Mouse (Mus musculus) thymus, postnatal 0 days (tissue): Measurements from ENCODE around the gene Hist2h3c2. TPM values are rescaled to one million over a fixed set of nuclear protein-coding genes. Genes with fewer than 3 reads are reported as not detected.
"Not testable (repeated sequence)": the region's sequence is repeated elsewhere in the genome, so short reads cannot be mapped to it uniquely, and the experiment has no call there.

Experiments
- DNase-seq: peaks from one replicate; pipeline ENCODE4 v3.0.0-alpha.2; 2015; ENCODE audit warnings: low spot score
- polyA plus RNA-seq: library from polyadenylated mRNA; unstranded; fragments of >200 nt; fragmentation: Nextera tagmentation; extraction: Ambion mirVana; gene quantifications from 2 replicates; pipeline ENCODE4 v1.2.1, GENCODE M21; 2015

Hist2h3c2 gene
- polyA plus RNA-seq, 1 experiment from 2014 or later: 47.7 TPM

DNA sequence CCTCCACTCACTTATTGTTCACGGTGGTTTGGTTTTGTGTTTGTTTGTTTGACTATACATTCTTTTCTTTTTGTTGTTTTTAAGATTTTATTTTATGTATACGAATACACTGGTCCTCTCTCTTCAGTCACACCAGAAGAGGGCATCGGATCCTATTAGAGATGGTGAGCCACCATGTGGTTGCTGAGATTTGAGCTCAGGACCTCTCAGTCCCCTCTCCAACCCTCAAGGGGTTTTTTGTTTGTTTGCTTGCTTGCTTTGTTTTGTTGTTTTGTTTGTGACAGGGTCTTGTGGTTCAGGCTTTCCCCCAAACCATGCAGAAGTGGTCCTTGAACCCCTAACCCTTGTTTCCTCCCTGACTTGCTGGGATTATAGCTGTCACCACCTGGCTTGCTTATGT lies 22.7 kb upstream of the Hist2h3c2 start:
- DNase-seq: no peak

DNA sequence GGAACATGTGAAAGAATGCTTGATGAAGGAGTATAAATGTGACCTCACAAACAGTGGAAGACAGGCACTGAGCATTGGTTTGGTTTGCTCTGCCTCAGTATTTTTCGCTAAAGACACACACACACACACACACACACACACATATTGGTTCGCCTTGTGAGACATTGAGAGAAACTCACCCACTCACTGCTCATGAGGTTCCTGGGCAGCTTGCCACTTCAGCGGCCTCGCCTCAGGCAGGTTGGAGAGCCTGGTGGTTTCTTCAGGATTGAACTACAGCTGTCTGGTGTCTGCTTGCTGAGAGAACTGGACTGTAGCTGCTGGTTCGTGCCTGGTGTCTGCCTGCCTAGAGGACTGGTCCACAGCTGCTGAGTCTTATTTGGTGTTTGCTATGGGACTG lies 21.3 kb upstream of the Hist2h3c2 start:
- no peak for DNase-seq

DNA sequence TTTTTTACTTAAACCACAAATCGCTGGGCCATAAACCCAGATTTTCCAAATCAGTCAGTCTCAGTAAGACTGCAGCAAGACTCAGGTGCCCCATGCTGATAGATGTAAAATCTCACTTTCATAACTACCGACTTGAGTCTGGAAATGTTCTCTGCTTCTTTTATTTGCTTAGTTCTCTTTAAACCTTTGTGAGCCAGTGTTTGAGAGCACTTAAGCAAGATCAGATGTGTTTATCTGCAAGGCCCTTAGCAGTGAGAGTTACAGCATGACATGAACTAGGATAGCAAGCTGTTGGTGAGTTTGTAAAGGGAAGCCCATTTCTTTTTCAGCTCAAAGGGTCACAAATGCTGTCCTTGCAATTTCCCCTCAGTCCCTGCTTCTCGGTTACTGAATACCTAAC lies 18.3 kb upstream of the Hist2h3c2 start:
- no peak for DNase-seq

DNA sequence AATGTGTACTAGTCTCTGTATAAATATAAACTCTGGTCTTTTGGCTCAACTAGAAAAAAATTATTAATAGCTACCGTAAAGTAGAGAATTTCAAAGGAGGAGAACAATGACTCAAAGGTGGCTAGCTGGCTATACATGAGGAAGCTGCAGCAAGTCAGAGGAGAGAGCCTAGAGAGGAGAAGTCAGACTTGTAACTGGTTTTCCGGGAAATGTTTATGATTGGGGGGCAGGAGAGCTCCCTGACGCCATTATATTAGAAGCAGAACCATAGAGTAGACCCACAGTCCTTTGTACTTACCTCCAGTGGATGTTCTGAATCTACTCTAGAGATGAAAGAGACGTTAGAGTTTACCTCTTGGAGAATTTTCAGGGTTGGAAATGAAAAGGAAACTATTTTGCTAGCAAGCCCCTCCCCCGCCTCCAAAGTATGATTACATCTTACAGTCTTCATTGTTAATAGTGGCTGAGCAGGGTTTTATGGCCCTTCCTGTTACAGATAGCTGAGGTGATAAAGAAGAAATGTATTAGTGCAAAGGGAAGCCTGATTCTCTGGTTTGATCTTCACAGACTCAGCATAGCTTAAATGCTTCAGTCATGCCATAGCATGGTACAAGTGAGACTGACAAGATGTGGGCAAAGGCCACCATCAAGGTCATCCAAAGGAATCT lies 17.1 kb upstream of the Hist2h3c2 start:
- DNase-seq: no peak

DNA sequence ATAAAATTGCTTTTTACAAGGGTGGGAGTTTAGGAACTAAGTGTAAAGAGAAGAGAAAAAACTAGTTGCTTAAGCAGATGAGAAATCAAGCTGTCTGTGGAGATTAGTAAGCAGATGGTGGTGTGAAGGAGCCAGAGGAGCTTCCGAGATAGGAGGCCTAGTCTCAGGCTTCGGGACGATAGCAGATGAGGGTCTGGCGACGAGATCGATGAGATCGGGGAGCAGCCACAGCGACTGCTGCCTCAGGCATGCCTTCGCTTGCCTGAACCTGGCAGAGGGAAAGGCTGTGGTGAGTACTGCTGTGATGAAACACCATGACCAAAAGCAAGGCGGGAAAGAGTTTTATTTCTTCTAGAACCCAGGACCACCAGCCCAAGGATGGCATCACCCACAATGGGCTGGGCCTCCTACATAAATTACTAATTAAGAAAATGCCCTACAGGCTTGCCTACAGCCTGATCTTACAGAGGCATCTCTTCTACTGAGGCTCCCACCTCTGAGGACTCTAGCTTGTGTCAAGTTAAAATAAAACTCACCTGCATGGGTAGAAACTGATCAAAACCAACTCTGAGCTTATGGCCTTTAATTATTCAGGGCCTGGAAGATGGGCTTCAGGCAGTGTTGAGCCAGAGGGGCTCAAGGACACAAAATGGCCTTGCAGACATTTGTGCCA lies 15.9 kb upstream of the Hist2h3c2 start:
- DNase-seq: no peak

DNA sequence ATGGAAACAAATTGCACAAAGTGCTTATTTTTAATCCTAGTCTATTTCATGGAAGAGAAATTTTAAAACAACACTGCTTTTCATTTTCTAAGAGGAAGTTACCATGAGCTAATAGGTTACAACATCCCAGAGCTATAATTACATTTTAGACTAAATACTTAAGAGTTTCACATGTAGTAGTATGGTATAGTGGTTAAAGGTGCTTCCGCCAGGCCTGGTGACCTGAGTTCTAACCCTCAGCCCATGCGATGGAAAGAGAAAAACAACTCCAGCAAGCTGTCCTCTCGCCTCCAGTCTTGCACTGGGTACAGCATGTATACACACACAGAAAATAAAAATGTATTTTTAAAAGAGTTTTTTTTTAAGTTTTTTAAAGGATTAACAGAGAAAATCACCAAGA lies 12.9 kb upstream of the Hist2h3c2 start:
- DNase-seq: no peak

DNA sequence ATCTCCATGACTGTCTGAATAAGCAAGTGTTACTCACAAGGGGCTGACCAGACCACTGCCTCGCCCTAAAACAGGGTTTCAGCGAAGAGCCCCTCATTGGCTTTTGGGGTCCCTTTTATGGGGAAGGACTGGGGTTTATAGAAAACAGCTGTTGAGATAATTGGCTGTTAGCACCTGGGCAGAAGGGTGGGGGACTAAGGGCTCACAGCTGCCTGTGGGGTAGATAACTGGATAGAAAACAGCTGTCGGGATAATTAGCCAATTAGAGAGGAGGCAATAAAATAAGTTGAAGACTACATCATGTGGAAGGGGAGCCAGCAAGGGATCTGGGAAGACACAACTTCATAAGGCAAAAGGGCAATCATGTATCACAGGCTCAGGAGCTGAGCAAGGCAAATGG lies 12.0 kb upstream of the Hist2h3c2 start:
- DNase-seq: no peak

DNA sequence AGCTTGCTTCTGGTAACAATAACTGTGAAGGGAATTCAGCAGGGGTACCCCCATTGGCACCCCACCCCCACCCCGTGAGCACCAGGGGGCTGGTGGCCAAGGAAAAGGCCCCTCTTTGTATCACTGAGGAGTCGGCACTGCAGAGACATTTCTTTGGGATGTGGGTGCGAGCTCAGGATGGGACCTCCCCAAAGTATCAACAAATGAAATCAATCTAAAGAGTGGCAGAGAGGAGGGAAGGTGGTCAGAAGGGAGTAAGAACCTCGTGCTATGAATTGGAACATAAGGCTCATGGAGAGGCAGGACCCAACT lies 10.1 kb upstream of the Hist2h3c2 start:
- peak; percentile 40 for DNase-seq

DNA sequence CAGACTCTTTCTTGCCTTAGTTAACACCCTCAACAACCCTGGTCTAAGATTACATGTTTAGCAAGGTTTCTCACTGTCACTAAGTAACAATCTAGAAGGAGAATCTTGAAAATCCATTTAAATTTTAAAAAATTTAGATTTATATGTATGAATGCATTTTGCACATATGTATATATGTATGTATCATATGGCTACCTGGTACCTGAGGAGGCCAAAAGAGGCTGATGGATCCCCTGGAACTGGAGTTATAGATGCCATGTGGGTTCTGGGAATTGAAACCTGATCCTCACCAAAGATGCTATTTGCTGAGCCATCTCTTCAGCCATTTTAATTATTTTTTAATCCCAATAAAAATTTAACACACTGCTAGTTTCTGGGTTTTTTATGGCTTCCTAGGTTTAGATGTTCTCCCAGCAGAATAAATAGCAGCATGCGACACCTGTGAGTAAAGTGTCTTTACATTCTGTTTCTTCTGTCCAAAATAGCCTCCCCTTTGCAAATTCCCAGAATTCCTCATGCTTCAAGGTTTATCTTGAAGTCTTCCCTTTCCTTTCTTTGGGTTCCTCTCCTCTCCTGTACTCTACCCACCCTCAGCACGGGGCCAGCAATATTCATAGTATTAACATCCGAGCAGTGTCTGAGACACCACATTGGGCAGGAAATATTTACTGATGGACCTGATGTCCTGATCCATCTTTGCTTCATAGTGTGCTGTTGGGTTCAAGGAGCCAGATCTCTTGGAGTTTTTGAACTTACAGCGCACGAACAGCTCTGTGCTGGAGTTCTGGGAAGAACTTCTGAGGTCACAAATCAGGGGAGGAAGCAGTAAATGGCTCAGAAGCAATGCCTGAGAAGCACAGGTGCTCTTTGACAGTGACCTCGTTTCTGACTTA lies 9.5 kb upstream of the Hist2h3c2 start:
- DNase-seq: no peak

DNA sequence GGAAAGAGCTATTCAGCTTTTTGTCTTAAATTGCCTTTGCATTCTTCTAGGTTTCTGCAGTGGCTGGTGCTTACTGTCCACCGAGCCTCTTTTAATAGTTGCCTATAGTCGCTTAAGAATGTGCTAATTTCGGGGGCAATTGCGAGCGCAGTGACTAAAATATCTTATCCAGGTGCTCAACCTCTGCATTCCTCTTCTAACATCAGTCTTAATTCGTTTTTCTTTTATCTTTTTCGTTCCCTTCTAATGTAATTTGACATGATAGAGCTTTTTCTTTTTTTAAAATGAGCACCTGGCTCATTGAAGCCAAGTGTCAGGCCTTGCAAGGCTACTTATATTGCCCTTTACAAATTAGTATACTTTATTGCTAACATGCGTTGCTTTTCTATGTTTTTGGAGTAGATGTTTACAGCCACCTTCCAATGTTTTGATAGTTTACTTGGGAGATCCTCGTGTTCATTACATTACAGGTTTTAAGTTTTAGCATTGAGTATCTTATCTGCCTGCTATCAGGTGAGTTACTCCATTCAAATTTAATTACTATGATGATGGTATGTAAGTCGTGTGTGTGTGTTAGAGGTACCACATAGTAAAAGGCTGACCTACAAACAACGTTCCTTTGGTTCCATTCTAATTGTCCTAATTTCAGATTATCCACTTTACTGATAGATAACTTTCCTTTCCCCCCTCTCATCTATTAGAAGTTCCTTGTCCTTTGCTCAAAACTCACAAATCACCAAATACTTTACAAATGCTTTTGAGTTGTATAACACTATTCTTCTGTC lies 8.6 kb upstream of the Hist2h3c2 start:
- DNase-seq: peak; percentile 34

DNA sequence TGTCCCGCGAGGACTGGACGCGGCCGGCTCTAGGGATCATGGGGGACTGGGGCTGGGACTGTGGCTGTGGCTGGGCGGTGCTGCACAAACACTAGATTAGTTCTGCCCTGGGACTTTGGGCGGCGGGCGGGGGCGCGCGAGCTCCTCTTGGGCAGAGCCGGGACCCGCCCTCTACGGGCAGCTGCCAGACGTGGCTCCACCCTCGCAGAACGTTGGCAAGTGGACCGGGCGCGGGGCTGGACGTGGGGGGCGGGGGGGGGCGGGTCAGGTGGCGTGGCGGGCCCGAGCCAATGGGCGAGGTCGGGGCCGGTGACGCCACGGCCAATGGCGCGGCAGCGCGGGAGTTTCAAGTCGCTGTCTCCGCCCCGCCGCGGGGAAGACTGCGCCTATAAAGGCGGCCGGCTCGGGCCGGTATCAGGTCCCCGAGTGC lies 7.5 kb upstream of the Hist2h3c2 start, which contains the start of gene Hist2h3c1:
TSS of gene Hist2h3c1 (plus strand) at position 259 of the 430 bp plus-strand sequence.
- not testable (repeated sequence) for DNase-seq

DNA sequence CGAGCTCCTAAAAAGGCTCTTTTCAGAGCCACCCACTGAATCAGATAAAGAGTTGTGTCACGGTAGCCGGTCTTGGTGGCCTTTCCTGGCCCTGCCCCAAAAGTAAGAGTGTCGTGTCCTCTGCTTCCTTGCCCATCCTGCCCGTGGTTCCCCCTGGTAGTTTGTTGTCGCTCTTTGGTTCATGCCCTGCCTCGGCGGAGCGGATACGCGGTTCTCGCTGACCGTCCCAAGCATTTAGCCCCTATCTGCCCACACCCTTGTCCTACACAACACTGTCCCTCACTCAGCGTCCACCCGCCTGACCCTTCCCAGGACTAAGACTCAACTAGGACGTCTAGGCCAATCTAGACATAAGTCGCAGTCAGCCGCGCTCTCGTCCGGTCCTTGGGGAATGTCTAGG lies 7.1 kb upstream of the Hist2h3c2 start:
- not testable (repeated sequence) for DNase-seq

DNA sequence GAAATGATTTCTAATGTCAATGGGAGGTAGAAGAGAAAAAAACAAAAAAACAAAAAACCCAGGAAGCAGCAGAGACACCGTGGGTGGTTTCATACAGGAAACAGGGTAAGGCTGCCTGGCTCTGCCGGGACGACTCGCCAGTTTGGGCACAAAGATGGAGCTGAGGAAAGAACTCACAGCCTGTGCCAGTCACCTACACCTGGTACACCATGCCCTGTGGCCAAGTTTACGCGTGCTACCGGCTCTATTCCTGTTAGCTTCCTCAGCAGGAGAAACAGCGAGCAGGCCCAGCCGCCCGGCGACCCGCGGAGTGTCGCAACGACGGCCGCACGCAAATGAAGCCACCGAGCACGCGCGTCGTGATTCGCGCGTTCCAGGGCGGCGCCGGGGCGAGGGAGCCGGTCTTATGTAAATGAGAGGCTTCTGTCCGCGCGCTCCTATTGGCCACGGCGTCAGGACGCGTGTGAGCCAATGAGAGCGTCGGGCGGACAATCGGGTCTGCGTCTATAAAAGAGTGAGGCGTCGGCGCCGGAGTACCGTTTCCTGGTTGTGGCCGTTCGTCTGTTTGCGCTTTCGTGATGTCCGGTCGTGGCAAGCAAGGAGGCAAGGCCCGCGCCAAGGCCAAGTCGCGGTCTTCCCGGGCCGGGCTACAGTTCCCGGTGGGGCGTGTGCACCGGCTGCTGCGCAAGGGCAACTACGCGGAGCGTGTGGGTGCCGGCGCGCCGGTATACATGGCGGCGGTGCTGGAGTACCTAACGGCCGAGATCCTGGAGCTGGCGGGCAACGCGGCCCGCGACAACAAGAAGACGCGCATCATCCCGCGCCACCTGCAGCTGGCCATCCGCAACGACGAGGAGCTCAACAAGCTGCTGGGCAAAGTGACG lies 6.3 kb upstream of the Hist2h3c2 start, which contains the start of gene Hist2h2aa1:
TSS of gene Hist2h2aa1 (plus strand) at position 495 of the 884 bp plus-strand sequence.
- DNase-seq: peak; percentile 82

DNA sequence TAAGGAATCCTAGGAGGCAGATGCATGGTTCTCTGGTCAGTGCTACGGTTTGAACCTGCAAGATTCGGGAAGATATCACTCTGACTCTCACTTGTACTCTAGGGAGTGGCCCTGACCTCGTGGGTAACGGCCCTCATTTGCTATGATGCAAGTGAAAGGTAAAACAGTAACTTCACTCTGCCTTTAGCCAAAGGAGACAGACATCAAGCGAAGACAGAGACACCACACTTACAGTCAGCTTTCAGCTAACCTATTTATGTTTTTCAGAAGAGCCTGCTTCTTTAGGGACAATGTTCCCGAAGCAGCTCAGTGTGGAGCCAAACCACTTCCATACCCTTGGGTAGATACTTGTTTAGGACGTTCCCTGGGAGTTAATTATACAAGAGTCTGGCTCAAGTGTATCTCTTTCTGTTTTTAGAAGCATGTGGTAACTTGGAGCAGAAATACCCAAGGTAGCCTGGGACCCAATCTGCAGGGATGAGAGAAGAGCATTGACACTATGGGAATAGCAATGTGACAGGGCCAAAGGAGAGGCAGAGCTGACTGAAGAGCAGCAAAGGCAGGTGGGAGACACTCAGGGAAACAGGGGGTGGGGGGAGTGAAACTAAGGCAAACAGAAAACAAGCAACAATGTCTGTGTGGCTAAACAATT lies 5.1 kb upstream of the Hist2h3c2 start:
- no peak for DNase-seq

DNA sequence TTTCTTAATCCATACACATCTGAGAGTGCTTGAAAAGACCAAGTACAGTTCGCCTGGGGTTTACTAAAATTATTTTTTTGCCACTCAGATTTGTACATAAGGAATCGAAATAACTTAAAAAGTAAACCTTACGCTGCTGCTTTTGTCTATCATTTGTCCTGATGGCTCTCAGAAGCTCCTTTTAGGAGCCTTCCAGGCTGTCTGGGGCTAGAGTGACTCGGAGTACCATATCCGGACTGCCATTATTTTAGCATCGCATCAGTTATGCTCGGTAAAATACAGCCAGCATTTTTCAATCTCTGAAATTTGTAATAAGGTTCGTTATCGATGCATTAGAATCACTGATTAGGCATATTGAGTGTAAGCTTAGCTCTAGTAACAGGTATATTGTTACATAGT lies 1.9 kb upstream of the Hist2h3c2 start:
- no peak for DNase-seq

DNA sequence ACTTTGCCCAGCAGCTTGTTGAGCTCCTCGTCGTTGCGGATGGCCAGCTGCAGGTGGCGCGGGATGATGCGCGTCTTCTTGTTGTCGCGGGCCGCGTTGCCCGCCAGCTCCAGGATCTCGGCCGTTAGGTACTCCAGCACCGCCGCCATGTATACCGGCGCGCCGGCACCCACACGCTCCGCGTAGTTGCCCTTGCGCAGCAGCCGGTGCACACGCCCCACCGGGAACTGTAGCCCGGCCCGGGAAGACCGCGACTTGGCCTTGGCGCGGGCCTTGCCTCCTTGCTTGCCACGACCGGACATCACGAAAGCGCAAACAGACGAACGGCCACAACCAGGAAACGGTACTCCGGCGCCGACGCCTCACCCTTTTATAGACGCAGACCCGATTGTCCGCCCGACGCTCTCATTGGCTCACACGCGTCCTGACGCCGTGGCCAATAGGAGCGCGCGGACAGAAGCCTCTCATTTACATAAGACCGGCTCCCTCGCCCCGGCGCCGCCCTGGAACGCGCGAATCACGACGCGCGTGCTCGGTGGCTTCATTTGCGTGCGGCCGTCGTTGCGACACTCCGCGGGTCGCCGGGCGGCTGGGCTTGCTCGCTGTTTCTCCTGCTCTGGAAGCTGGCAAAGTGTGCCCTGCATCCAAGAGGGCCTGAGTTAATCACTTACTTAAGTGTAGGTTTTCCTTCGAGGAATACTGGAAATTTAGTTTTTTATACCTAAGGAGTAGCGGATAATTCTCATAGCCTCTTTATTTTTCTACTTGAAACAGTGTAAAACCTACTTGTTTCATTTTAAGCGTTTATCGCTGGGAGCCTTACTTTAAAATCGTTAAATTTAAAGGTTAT lies 1.2 kb upstream of the Hist2h3c2 start, which contains the start of gene Hist2h2aa2:
TSS of gene Hist2h2aa2 (minus strand) at position 328 of the 850 bp plus-strand sequence.
- peak; percentile 63 for DNase-seq

DNA sequence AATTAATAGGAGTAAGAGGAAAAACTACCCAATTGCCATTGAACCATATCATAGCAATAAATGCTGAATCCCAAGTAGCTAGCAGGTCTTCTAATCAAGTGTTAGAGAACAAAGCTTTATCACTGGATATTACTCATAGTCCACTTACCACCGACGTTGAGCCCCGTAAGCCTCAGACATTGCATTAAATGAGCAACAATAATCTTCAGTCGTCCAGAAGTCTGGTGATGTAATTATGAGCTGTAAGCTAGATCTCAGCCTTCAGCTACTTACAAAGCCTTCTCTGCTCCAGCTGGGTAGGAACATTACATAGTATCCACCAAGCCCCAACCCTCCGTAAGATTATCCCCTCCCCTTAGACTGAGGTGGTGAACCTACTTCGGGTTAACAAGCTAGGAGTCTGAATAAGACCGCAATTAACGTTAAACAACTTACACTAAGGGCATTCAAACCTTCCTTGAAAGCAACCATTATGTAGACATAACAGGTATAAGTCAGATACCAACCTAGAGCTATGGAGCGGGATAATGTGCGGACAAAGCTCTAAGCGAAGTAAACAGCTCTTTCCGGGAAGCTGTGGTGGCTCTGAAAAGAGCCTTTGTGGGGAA lies 919 bp downstream of the Hist2h3c2 start:
- DNase-seq: peak; percentile 51

DNA sequence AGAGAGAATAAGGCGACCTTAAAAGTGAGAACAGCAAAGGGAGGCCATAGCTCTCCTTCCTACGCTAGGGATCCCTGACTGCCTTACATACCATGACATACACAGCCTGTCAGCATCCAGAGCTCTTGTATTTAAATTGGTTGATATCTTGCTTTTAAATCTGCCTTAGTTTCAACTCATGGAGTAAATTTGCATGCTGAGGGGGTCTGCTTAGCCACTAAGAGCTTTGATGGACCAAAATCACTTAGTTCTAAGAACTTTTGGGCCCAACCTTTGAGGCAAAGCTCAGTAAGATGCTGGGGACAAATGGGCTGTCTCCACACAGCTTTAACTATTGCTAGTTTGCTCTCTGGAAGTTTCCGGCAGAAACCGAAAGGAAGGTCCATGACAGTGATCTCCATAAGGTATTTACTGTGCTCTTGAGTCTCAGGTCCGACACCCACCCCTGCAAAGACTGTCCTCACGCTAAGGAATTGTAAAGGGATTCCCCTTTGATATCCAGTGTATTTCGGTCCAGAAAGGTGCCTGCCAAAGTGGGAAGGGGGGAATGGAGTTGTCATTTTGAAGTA lies 1.5 kb downstream of the Hist2h3c2 start:
- peak; percentile 31 for DNase-seq
